Mouse (Mus musculus): Measurements from ENCODE around the gene Spen.
"Not testable (repeated sequence)": the region's sequence is repeated elsewhere in the genome, so short reads cannot be mapped to it uniquely, and the experiment has no call there.

DNA sequence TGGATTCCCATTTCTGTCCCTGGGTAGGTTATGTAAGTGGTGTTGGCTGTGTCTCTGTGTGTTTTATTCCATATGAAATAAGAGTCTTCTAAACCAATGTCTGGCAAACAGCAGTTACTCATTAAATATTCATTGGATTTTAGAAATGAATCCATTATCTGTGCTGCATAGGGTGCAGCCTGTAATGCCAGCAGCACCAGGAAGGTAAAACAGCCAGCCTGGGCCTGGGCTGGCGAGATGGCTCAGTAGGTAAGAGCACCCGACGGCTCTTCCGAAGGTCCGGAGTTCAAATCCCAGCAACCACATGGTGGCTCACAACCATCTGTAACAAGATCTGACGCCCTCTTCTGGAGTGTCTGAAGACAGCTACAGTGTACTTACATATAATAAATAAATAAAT is 17.8 kb upstream of the Spen start:
- not testable (repeated sequence) for TF ChIP-seq EP300, CTCF (IDR thresholded peaks at IDR 0.05)
